Mouse (Mus musculus) myocyte (in vitro differentiated cells): Measurements from ENCODE around the gene Susd6. TPM values are rescaled to one million over a fixed set of nuclear protein-coding genes. Genes with fewer than 3 reads are reported as not detected.
A peak's percentile ranks its signal among the peaks of the same experiment; 100 is the strongest.

ENCODE experiments used
- H3K27me3 ChIP-seq: one replicate; pipeline ENCODE4 v1.6.1; 2011; ENCODE audit not compliant: control insufficient read depth, insufficient read depth, insufficient read length
- H3K36me3 ChIP-seq: one replicate; pipeline ENCODE4 v1.6.1; 2011; ENCODE audit not compliant: control insufficient read depth, insufficient read depth
- H3K4me2 ChIP-seq: one replicate; pipeline ENCODE4 v1.6.1; 2011; ENCODE audit warnings: low read depth, control low read depth
- H3K4me3 ChIP-seq: one replicate; pipeline ENCODE4 v1.5.1; 2011; ENCODE audit warnings: mild to moderate bottlenecking, control low read depth, moderate library complexity
- H3K79me2 ChIP-seq: one replicate; pipeline ENCODE4 v1.6.1; 2011; ENCODE audit not compliant: control insufficient read depth, insufficient read depth
- H3ac ChIP-seq: one replicate; pipeline ENCODE4 v1.6.1; 2011; ENCODE audit not compliant: control insufficient read depth, insufficient read length
- CEBPB ChIP-seq: IDR thresholded peaks from 2 replicates; pipeline ENCODE4 v1.6.1; 2011; ENCODE audit warnings: mild to moderate bottlenecking, moderate library complexity; ENCODE audit not compliant: poor library complexity, insufficient read depth, severe bottlenecking
- E2F4 ChIP-seq: IDR thresholded peaks from one replicate; pipeline ENCODE4 v1.6.1; 2011; ENCODE audit warnings: mild to moderate bottlenecking, control low read depth, moderate library complexity; ENCODE audit not compliant: insufficient read depth
- MAX ChIP-seq: IDR thresholded peaks from one replicate; pipeline ENCODE4 v1.6.1; 2011; ENCODE audit warnings: low read depth, mild to moderate bottlenecking, control low read depth
- MYOD1 ChIP-seq, 3 experiments: IDR thresholded peaks; one replicate each; pipeline ENCODE4 v1.6.1; 2011; ENCODE audit warnings: control low read depth in 2 of 3, low read depth in 2 of 3, mild to moderate bottlenecking in 2 of 3, moderate library complexity in 1 of 3; ENCODE audit not compliant: insufficient read length in 2 of 3, control insufficient read depth in 1 of 3
- MYOG ChIP-seq, 3 experiments: IDR thresholded peaks; one replicate each; pipeline ENCODE4 v1.6.1; 2011; ENCODE audit warnings: control low read depth in 2 of 3, low read depth in 2 of 3, mild to moderate bottlenecking in 2 of 3; ENCODE audit not compliant: insufficient read length in 2 of 3, control insufficient read depth in 1 of 3, insufficient read depth in 1 of 3
- POLR2A ChIP-seq: IDR thresholded peaks from one replicate; pipeline ENCODE4 v1.6.1; 2011; ENCODE audit warnings: low read depth, mild to moderate bottlenecking, control low read depth, moderate library complexity; ENCODE audit not compliant: insufficient read length
- POLR2AphosphoS2 ChIP-seq: IDR thresholded peaks from one replicate; pipeline ENCODE4 v1.6.1; 2011; ENCODE audit warnings: low read depth, control low read depth; ENCODE audit not compliant: insufficient read length
- REST ChIP-seq: IDR thresholded peaks from one replicate; pipeline ENCODE4 v1.6.1; 2011; ENCODE audit warnings: mild to moderate bottlenecking, control low read depth, moderate library complexity; ENCODE audit not compliant: insufficient read depth, insufficient read length
- SRF ChIP-seq: IDR thresholded peaks from one replicate; pipeline ENCODE4 v1.6.1; 2011; ENCODE audit warnings: low read depth; ENCODE audit not compliant: control insufficient read depth, insufficient read length
- TCF12 ChIP-seq: IDR thresholded peaks from one replicate; pipeline ENCODE4 v1.6.1; 2011; ENCODE audit warnings: mild to moderate bottlenecking, control low read depth; ENCODE audit not compliant: poor library complexity, insufficient read depth, severe bottlenecking
- TCF3 ChIP-seq: IDR thresholded peaks from one replicate; pipeline ENCODE4 v1.6.1; 2011; ENCODE audit warnings: low read depth, control low read depth; ENCODE audit not compliant: insufficient read length
- USF1 ChIP-seq: IDR thresholded peaks from one replicate; pipeline ENCODE4 v1.6.1; 2011; ENCODE audit warnings: low read depth, mild to moderate bottlenecking, control low read depth, moderate library complexity
- polyA plus RNA-seq: library from polyadenylated mRNA; unstranded; fragments of >200 nt; fragmentation: generic; extraction: Trizol; gene quantifications from one replicate; pipeline ENCODE4 v1.2.1, GENCODE M21; 2012; ENCODE audit warnings: missing spikeins

The Susd6 gene
- polyA plus RNA-seq, 1 experiment = 64.0 TPM

- H3K79me2 ChIP-seq = peaks cover 100% of the 10 kb centered on the region
- TF ChIP-seq TCF12 (no peak), POLR2A (no peak), E2F4 (no peak), CEBPB (no peak), MAX (no peak), SRF (no peak), USF1 (no peak), MYOD1 (IDR thresholded peaks at IDR 0.05; ENCODE audit: control insufficient read depth in 1 of 3, insufficient read length in 2 of 3, low read depth in 2 of 3) (no peak), REST (no peak), TCF3 (no peak), MYOG (IDR thresholded peaks at IDR 0.05; ENCODE audit: control insufficient read depth in 1 of 3, insufficient read depth in 1 of 3, insufficient read length in 2 of 3, low read depth in 2 of 3) (no peak), POLR2AphosphoS2 (no peak)
- H3K27me3 ChIP-seq = no peaks in the 10 kb centered on the region
- H3K36me3 ChIP-seq = no peaks in the 10 kb centered on the region
- no peak overlapping the region for H3K4me3 ChIP-seq
- no peak overlapping the region for H3ac ChIP-seq
- peak overlapping the region; percentile 33 for H3K4me2 ChIP-seq
Measured at GRCm38 (mm10) chr12:80803924-80804323, 13.6 kb downstream of the Susd6 start.

- Histone ChIP-seq H3ac (no peak overlapping the region), H3K79me2 (peaks cover 100% of the 10 kb centered on the region), H3K4me3 (no peak overlapping the region), H3K4me2 (no peak overlapping the region), H3K27me3 (no peaks in the 10 kb centered on the region), H3K36me3 (no peaks in the 10 kb centered on the region)
- TF ChIP-seq USF1 (no peak), CEBPB (no peak), SRF (no peak)
Measured at GRCm38 (mm10) chr12:80804861-80805428, 14.6 kb downstream of the Susd6 start.

GRCm38 (mm10) chr12:80807451-80808085 lies 17.3 kb downstream of the Susd6 start:
- Histone ChIP-seq H3ac (no peak overlapping the region), H3K27me3 (no peaks in the 10 kb centered on the region), H3K4me3 (no peak overlapping the region), H3K4me2 (peak overlapping the region; percentile 34), H3K36me3 (no peaks in the 10 kb centered on the region), H3K79me2 (peaks cover 99% of the 10 kb centered on the region)
- no peak for TF ChIP-seq USF1
- TF ChIP-seq E2F4 = no peak
- TF ChIP-seq MYOD1 (IDR thresholded peaks at IDR 0.05; ENCODE audit: control insufficient read depth in 1 of 3, insufficient read length in 2 of 3, low read depth in 2 of 3) = peak in 2 of 3 experiments; percentile 9 to 23

GRCm38 (mm10) chr12:80810005-80810404 lies 19.7 kb downstream of the Susd6 start:
- Histone ChIP-seq H3K4me3 (no peak overlapping the region), H3K36me3 (no peaks in the 10 kb centered on the region), H3K4me2 (peak overlapping the region; percentile 27), H3K79me2 (peaks cover 99% of the 10 kb centered on the region), H3K27me3 (no peaks in the 10 kb centered on the region), H3ac (no peak overlapping the region)
- no peak for TF ChIP-seq E2F4
- no peak for TF ChIP-seq POLR2AphosphoS2
- TF ChIP-seq TCF12 = no peak
- no peak for TF ChIP-seq MYOG (IDR thresholded peaks at IDR 0.05; ENCODE audit: control insufficient read depth in 1 of 3, insufficient read depth in 1 of 3, insufficient read length in 2 of 3, low read depth in 2 of 3)
- TF ChIP-seq SRF = no peak
- no peak for TF ChIP-seq MAX
- TF ChIP-seq MYOD1 (IDR thresholded peaks at IDR 0.05; ENCODE audit: control insufficient read depth in 1 of 3, insufficient read length in 2 of 3, low read depth in 2 of 3) = no peak
- no peak for TF ChIP-seq TCF3
- TF ChIP-seq CEBPB = no peak

GRCm38 (mm10) chr12:80811646-80812509 lies 21.6 kb downstream of the Susd6 start:
- Histone ChIP-seq H3K79me2 (peaks cover 99% of the 10 kb centered on the region), H3K4me2 (peak overlapping the region; percentile 51), H3K4me3 (no peak overlapping the region), H3ac (no peak overlapping the region), H3K36me3 (no peaks in the 10 kb centered on the region), H3K27me3 (no peaks in the 10 kb centered on the region)
- TF ChIP-seq POLR2A (no peak), MYOG (IDR thresholded peaks at IDR 0.05; ENCODE audit: control insufficient read depth in 1 of 3, insufficient read depth in 1 of 3, insufficient read length in 2 of 3, low read depth in 2 of 3) (peak in 2 of 3 experiments; percentile 40 to 90), REST (no peak), MAX (no peak), MYOD1 (IDR thresholded peaks at IDR 0.05; ENCODE audit: control insufficient read depth in 1 of 3, insufficient read length in 2 of 3, low read depth in 2 of 3) (peak in 2 of 3 experiments; percentile 86 to 88), TCF3 (peak; percentile 54), E2F4 (no peak), SRF (peak; percentile 24), USF1 (peak; percentile 8), CEBPB (0 out of 2 replicates have a peak, but pooled peaks have one; percentile 18), POLR2AphosphoS2 (no peak), TCF12 (peak; percentile 68)
